Mouse (Mus musculus): ENCODE results near the gene Gpr135.

- TF ChIP-seq CTCF (IDR thresholded peaks at IDR 0.05) (peak; percentile 90), EP300 (IDR thresholded peaks at IDR 0.05) (no peak)
Observed at GRCm38 (mm10) chr12:72070327-72071269, at the start of gene Gpr135.

All from lung, postnatal 0 days (tissue).